Mouse (Mus musculus): ENCODE results near the gene Krtap9-1. TPM values are rescaled to one million over a fixed set of nuclear protein-coding genes. Genes with fewer than 3 reads are reported as not detected.
"Not testable (repeated sequence)": the region's sequence is repeated elsewhere in the genome, so short reads cannot be mapped to it uniquely, and the experiment has no call there.

Gene Krtap9-1
- not detected in 2 replicates for polyA plus RNA-seq (2016; fragmentation: Nextera tagmentation; extraction: Ambion mirVana)

DNA sequence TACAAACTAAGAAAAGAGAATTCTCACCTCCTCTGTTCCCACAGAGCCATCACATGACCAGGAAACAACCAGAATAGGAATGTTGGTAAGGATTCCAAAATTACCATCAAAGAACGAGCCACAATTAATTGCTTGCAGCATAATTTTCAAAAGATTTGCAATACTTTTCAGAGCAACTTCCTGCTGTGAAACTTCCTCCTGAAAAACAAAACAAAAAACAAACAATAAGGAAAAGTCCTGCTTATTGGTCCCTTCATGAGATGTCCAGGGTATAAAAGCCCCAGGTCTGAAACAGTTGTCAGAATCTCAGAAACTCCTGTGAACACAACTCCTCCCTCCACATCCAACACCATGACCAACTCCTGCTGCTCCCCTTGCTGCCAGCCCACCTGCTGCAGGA is at the start of gene Krtap9-1:
Gene Krtap9-1 (plus strand): TSS at position 301 of the 400 bp plus-strand sequence.
- not testable (repeated sequence) for H3K9me3 ChIP-seq; H3K27me3 ChIP-seq; H3K27ac ChIP-seq (replicated peaks); H3K9ac ChIP-seq (replicated peaks); H3K4me3 ChIP-seq; H3K36me3 ChIP-seq; ATAC-seq (ENCODE audit: low FRiP score, low read depth); H3K4me2 ChIP-seq (replicated peaks); H3K4me1 ChIP-seq
- 80% methylated on average over 1 of the region's 1 CpGs for WGBS

DNA sequence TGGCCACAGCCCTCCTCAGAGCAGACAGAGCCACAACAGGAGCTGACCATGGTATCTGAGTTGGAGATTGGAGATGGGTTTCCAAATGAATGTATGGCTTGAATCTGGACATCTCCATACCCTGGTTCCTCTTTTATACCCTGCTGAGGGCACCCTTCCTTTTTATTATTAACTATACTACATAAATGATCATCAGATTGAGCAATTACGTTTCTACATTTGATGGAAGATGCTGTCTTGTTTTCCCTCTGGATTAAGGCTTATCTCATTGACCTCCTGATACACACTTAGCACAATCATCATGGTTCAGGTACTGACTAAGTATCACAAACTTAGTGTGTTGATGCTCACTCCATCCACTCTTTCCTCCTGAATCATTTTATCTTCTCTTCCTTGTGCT is 35.2 kb upstream of the Krtap9-1 start, which contains the start of gene 2300003K06Rik:
Gene 2300003K06Rik (minus strand): TSS at position 101 of the 400 bp plus-strand sequence.
- Histone ChIP-seq H3K9me3 (no peaks in the 10 kb centered on the region), H3K4me2 (replicated peaks) (no peak within 1 kb of the TSS), H3K36me3 (no peaks in the 10 kb centered on the region), H3K4me3 (no peak within 1 kb of the TSS), H3K4me1 (peaks cover 8% of the 10 kb centered on the region; the same call in 1 of the 2 replicates), H3K27ac (replicated peaks) (no peak within 1 kb of the TSS), H3K27me3 (no peaks in the 10 kb centered on the region), H3K9ac (replicated peaks) (no peak within 1 kb of the TSS)
- WGBS: 92% methylated on average over 1 of the region's 1 CpGs
- no peak for ATAC-seq (ENCODE audit: low FRiP score, low read depth)

GRCm38 (mm10) chr11:99842185-99842584 is 31.0 kb upstream of the Krtap9-1 start:
- Histone ChIP-seq H3K27me3 (no peaks in the 10 kb centered on the region), H3K9me3 (no peaks in the 10 kb centered on the region), H3K4me2 (replicated peaks) (no peak overlapping the region), H3K36me3 (no peaks in the 10 kb centered on the region), H3K9ac (replicated peaks) (no peak overlapping the region), H3K27ac (replicated peaks) (no peak overlapping the region), H3K4me3 (no peak overlapping the region), H3K4me1 (peaks cover 8% of the 10 kb centered on the region; the same call in 1 of the 2 replicates)
- ATAC-seq (ENCODE audit: low FRiP score, low read depth): no peak
- 62% methylated on average over 1 of the region's 1 CpGs for WGBS

- Histone ChIP-seq H3K4me2 (replicated peaks) (no peak overlapping the region), H3K4me3 (no peak overlapping the region), H3K27ac (replicated peaks) (no peak overlapping the region), H3K9ac (replicated peaks) (no peak overlapping the region), H3K9me3 (no peaks in the 10 kb centered on the region), H3K4me1 (peaks cover 8% of the 10 kb centered on the region; the same call in 1 of the 2 replicates), H3K36me3 (no peaks in the 10 kb centered on the region), H3K27me3 (no peaks in the 10 kb centered on the region)
- no peak for ATAC-seq (ENCODE audit: low FRiP score, low read depth)
- WGBS: 88% methylated on average over 2 of the region's 2 CpGs
Observed at GRCm38 (mm10) chr11:99846746-99847145, 26.4 kb upstream of the Krtap9-1 start.

- Histone ChIP-seq H3K4me3 (no peak within 1 kb of the TSS), H3K4me2 (replicated peaks) (no peak within 1 kb of the TSS), H3K9me3 (no peaks in the 10 kb centered on the region), H3K9ac (replicated peaks) (no peak within 1 kb of the TSS), H3K36me3 (no peaks in the 10 kb centered on the region), H3K27ac (replicated peaks) (peak within 1 kb of the TSS; percentile 66), H3K27me3 (no peaks in the 10 kb centered on the region), H3K4me1 (no peaks in the 10 kb centered on the region)
- ATAC-seq (ENCODE audit: low FRiP score, low read depth): no peak
Observed at GRCm38 (mm10) chr11:99851508-99851907, 21.7 kb upstream of the Krtap9-1 start, which contains the start of gene Krtap4-16. Gene Krtap4-16, minus strand, starts transcription at chr11:99851608.

DNA sequence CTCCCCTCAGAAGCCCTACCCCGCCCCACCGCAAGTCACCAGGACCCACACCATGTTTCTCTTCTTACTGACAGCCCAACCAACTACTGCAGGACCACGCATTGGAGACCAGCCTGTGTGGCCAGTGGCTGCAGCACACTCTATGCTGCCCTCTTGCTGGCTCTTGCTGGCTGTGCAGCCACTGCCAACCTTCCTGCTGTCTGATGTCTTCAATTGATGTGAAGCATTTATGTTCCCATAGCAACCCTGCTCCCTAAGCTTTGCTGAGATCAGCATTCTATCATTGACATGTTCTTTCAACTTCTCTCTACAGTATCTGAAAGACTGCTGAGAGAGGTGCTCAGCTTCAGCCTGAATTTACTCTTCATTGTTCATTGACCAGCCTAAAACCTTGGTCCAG is 19.1 kb upstream of the Krtap9-1 start:
- H3K27ac ChIP-seq (replicated peaks): no peak overlapping the region
- no peaks in the 10 kb centered on the region for H3K27me3 ChIP-seq
- ATAC-seq (ENCODE audit: low FRiP score, low read depth): no peak
- no peak overlapping the region for H3K4me3 ChIP-seq
- WGBS: 63% methylated on average over 3 of the region's 3 CpGs
- no peaks in the 10 kb centered on the region for H3K9me3 ChIP-seq
- no peaks in the 10 kb centered on the region for H3K4me1 ChIP-seq
- H3K9ac ChIP-seq (replicated peaks): no peak overlapping the region
- H3K36me3 ChIP-seq: no peaks in the 10 kb centered on the region
- no peak overlapping the region for H3K4me2 ChIP-seq (replicated peaks)

- Histone ChIP-seq H3K36me3 (no peaks in the 10 kb centered on the region), H3K9ac (replicated peaks) (no peak within 1 kb of the TSS), H3K4me2 (replicated peaks) (no peak within 1 kb of the TSS), H3K9me3 (no peaks in the 10 kb centered on the region), H3K4me3 (no peak within 1 kb of the TSS), H3K27ac (replicated peaks) (0 out of 2 replicates have a peak within 1 kb of the TSS, but pooled peaks have one; percentile 20), H3K4me1 (no peaks in the 10 kb centered on the region), H3K27me3 (no peaks in the 10 kb centered on the region)
- no peak for ATAC-seq (ENCODE audit: low FRiP score, low read depth)
- WGBS: 89% methylated on average over 2 of the region's 2 CpGs
Observed at GRCm38 (mm10) chr11:99857617-99858016, 15.6 kb upstream of the Krtap9-1 start, which contains the start of gene Gm11568. Gene Gm11568, plus strand, starts transcription at chr11:99857917.

DNA sequence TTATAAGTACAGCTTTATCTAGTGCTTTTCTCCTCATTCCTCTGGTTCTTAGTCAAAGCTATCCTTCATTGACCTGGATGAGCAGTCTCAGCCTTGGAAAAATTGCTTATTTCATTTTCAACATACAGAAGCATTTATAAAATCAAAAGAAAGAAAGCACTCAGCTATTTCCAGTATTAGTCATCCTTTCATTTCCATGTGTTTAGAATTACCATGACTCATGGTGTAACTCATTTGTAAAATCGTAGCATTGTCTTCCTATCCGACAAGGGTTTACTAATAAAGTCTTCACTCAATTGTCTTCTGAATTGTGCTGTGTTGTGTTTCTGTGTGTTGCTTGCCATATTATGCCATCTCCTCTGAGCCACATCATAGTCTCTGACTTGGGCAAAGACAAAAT is 14.4 kb upstream of the Krtap9-1 start:
- no peak overlapping the region for H3K27ac ChIP-seq (replicated peaks)
- no peak for ATAC-seq (ENCODE audit: low FRiP score, low read depth)
- no peak overlapping the region for H3K9ac ChIP-seq (replicated peaks)
- H3K36me3 ChIP-seq: no peaks in the 10 kb centered on the region
- no peak overlapping the region for H3K4me2 ChIP-seq (replicated peaks)
- H3K4me3 ChIP-seq: no peak overlapping the region
- no peaks in the 10 kb centered on the region for H3K9me3 ChIP-seq
- H3K27me3 ChIP-seq: no peaks in the 10 kb centered on the region
- 85% methylated on average over 2 of the region's 2 CpGs for WGBS
- H3K4me1 ChIP-seq: no peaks in the 10 kb centered on the region

DNA sequence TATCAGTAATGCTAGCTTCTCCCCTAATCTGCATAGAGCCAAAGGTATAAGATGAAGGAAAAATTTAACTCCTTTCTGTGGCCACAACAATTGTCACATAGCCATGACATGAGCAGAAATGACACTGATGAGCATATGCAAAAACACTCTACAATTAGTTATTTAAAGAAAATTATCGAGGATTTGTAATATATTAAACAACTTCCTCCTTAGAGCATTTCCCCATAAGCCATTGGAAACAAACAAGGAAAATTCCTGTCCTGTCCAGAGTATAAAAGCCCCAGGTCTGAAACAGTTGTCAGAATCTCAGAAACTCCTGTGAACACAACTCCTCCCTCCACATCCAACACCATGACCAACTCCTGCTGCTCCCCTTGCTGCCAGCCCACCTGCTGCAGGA is 9.0 kb upstream of the Krtap9-1 start, which contains the start of gene Gm11559:
Gene Gm11559 (plus strand): TSS at position 301 of the 400 bp plus-strand sequence.
- not testable (repeated sequence) for H3K9me3 ChIP-seq; H3K9ac ChIP-seq (replicated peaks); H3K27ac ChIP-seq (replicated peaks); H3K4me1 ChIP-seq; H3K4me2 ChIP-seq (replicated peaks); H3K36me3 ChIP-seq; H3K4me3 ChIP-seq; H3K27me3 ChIP-seq; ATAC-seq (ENCODE audit: low FRiP score, low read depth)
- WGBS: 79% methylated on average over 1 of the region's 1 CpGs

GRCm38 (mm10) chr11:99878887-99879286 is 5.7 kb downstream of the Krtap9-1 start, which contains the start of gene Gm11567:
Gene Gm11567, plus strand, starts transcription at chr11:99879187.
- H3K36me3 ChIP-seq; H3K27me3 ChIP-seq; H3K9me3 ChIP-seq; H3K4me2 ChIP-seq (replicated peaks); H3K4me1 ChIP-seq; H3K27ac ChIP-seq (replicated peaks); H3K9ac ChIP-seq (replicated peaks); ATAC-seq (ENCODE audit: low FRiP score, low read depth); H3K4me3 ChIP-seq: not testable (repeated sequence)
- WGBS: 53% methylated on average over 1 of the region's 1 CpGs

DNA sequence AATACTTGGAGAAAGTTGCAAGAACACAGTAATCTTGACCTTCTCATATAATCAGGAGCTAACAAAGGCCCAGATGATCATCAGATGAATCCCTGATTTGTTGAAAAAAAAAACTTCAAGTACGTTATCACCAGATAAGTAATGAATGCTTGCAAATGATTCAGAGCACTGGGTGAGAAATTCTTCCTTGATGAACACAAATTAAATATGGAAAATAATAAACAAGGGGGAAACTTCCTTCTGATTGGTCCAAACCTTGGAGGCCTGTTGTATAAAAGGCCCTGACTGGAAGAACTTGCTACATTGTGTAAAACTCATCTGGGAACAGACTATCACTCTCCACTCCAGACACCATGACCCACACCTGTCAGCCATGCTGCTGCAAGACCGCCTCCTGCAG is 34.4 kb downstream of the Krtap9-1 start, which contains the start of gene Krtap31-1:
Gene Krtap31-1 (plus strand): TSS at position 301 of the 400 bp plus-strand sequence.
- Histone ChIP-seq H3K36me3 (no peaks in the 10 kb centered on the region), H3K4me3 (no peak within 1 kb of the TSS), H3K4me2 (replicated peaks) (no peak within 1 kb of the TSS), H3K9ac (replicated peaks) (no peak within 1 kb of the TSS), H3K27ac (replicated peaks) (no peak within 1 kb of the TSS), H3K4me1 (no peaks in the 10 kb centered on the region), H3K9me3 (no peaks in the 10 kb centered on the region), H3K27me3 (no peaks in the 10 kb centered on the region)
- 92% methylated on average over 2 of the region's 2 CpGs for WGBS
- no peak for ATAC-seq (ENCODE audit: low FRiP score, low read depth)

DNA sequence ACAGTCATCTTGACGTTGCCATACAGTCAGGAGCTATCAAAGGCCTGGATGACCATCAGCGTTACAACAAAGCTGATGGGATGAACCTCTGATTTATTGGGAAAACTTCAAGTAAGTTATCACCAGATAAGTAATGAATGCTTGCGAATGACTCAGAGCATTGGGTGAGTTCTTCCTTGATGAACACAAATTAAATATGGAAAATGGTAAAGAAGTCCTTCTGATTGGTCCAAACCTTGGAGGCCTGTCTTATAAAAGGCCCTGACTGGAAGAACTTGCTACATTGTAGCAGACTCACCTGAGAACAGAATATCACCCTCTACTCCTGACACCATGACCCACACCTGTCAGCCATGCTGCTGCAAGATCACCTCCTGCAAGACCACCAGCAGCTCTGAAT is 41.3 kb downstream of the Krtap9-1 start, which contains the start of gene Gm11565:
Gene Gm11565 (plus strand): TSS at position 301 of the 400 bp plus-strand sequence.
- Histone ChIP-seq H3K27me3 (no peaks in the 10 kb centered on the region), H3K4me2 (replicated peaks) (no peak within 1 kb of the TSS), H3K4me3 (no peak within 1 kb of the TSS), H3K27ac (replicated peaks) (no peak within 1 kb of the TSS), H3K4me1 (no peaks in the 10 kb centered on the region), H3K9ac (replicated peaks) (no peak within 1 kb of the TSS), H3K9me3 (no peaks in the 10 kb centered on the region), H3K36me3 (no peaks in the 10 kb centered on the region)
- WGBS: 89% methylated on average over 3 of the region's 3 CpGs
- ATAC-seq (ENCODE audit: low FRiP score, low read depth): no peak

All from midbrain, embryonic 12.5 days (tissue).